Mouse (Mus musculus): Measurements from ENCODE around the gene Ywhah.

Ywhah gene

GRCm38 (mm10) chr5:33052849-33053582, 34.4 kb downstream of the Ywhah start:
- DNase-seq (ENCODE audit: low spot score in 2 of 2): no peak

GRCm38 (mm10) chr5:33056126-33056765, 37.6 kb downstream of the Ywhah start:
- DNase-seq (ENCODE audit: low spot score in 2 of 2): no peak

GRCm38 (mm10) chr5:33070071-33070470, 51.5 kb downstream of the Ywhah start:
- no peak for DNase-seq (ENCODE audit: low spot score in 2 of 2)

GRCm38 (mm10) chr5:33076490-33077191, 58.0 kb downstream of the Ywhah start:
- DNase-seq (ENCODE audit: low spot score in 2 of 2): no peak
